Mouse (Mus musculus): ENCODE measurements at regions not wholly inside any gene's neighbourhood (a gene's known extent, or its start where the extent isn't known, plus 50 kb on each side); places are given as distances from the start of the nearest gene placed in this dataset.

DNA sequence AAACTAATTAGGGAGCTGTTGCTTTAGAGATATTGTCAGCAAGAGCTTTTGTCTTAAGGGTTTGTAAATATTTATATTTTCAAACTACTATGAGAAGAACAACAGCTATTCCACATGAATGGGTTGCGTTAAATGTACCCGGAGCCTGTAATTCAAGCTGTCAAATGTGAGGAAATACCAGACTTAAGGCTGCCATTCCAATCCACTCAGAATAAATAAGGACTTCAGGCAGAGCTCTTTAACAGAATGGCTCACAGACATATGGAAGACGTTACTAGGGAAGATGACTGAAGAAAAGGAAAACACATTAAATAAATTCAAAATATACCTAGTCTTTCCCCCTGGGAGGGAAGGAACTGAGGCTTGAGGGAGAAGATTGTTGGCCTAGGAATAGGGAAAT lies 400.7 kb upstream of the Pappa start:
- no peak for DNase-seq (ENCODE audit: extremely low spot score in 1 of 2, low spot score in 2 of 2)
- intact Hi-C loops (cut with DNase I): no loop called here
- no peak overlapping the region for H3K27ac ChIP-seq
- TF ChIP-seq CTCF (IDR thresholded peaks at IDR 0.05): no peak
- no peak overlapping the region for H3K4me3 ChIP-seq

DNA sequence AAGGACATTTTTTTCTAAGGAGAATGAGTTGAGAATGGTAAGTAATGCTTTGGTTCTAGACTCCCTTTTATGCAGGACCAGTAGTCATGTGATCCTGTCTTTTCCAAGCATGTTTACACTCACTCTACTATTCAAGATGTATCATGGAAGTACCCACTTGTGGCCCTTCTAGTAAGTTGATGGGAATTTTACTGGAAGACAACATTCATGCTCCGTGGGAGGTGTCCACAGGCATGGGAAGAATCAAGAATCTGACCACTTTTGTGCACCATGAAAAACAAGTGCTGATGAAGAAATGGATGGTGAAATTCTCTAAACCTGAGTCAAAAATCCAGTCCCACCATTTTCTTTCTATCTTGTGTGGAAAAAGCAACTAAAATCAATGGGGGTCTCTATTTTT lies 399.1 kb upstream of the Pappa start:
- DNase-seq (ENCODE audit: extremely low spot score in 1 of 2, low spot score in 2 of 2): no peak
- no peak overlapping the region for H3K27ac ChIP-seq
- H3K4me3 ChIP-seq: no peak overlapping the region
- intact Hi-C loops (cut with DNase I): no loop called here
- TF ChIP-seq CTCF (IDR thresholded peaks at IDR 0.05): no peak

DNA sequence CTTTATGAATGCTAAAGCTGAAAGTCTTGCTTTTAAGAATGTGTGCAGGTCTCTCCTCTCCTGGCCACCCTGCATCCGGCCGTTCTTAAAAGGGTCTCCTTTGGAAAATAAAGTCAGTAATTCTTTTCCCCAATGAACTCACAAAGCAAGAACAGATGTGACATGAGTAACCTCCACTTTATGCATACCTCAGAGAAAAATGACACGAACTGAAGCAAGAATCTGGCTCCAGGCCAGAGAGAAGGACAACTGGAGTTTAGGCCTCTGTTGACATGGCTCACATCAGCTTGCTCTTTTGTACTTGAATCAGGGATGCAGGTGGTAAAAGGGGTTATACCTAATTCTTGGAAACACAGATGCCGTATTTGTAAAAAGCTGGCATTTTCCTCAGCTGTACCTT lies 368.0 kb upstream of the Pappa start:
- TF ChIP-seq CTCF (IDR thresholded peaks at IDR 0.05): no peak
- no peak for DNase-seq (ENCODE audit: extremely low spot score in 1 of 2, low spot score in 2 of 2)
- Histone ChIP-seq H3K27ac (no peak overlapping the region), H3K4me3 (no peak overlapping the region)
- intact Hi-C loops (cut with DNase I): no loop called here

DNA sequence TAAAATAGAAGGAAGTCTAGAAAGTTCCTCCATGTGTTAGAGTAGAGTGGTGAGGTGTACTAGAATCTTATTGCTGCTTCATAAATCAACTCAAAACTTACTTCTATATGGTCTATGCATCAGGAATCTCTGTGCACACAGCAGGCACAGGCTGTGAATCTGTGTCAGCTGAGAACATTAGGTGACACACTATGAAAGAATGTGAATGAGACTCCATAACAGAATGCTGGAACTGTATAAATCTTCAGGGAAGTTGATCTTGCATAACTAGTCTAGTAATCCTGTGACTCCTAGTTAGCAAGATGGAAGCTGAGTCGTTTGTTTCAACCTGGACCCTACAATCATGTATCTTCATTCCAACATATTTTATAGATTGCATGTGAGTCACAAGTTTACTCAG lies 355.4 kb upstream of the Pappa start:
- TF ChIP-seq CTCF (IDR thresholded peaks at IDR 0.05): no peak
- H3K27ac ChIP-seq: no peak overlapping the region
- intact Hi-C loops (cut with DNase I): no loop called here
- H3K4me3 ChIP-seq: no peak overlapping the region
- DNase-seq (ENCODE audit: extremely low spot score in 1 of 2, low spot score in 2 of 2): no peak

DNA sequence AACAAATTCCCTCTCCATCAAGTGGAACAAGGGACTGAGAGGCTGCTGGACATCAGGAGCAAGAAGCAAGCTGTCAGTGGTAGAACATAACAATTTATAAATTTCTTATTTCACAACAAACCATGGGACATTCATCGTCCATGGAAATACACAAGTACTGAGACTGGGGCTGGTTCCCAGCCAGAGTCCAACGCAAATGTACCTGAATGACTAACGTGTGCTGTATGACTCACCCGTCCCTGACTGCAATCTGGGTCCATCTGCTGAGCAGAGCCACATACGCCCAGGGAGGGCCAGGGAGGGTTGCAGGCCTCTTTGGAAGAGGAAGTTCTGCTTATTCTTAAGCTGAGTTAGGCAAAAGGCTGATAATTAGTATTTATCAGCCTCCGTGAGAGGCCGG lies 320.1 kb upstream of the Pappa start:
- no peak overlapping the region for H3K27ac ChIP-seq

DNA sequence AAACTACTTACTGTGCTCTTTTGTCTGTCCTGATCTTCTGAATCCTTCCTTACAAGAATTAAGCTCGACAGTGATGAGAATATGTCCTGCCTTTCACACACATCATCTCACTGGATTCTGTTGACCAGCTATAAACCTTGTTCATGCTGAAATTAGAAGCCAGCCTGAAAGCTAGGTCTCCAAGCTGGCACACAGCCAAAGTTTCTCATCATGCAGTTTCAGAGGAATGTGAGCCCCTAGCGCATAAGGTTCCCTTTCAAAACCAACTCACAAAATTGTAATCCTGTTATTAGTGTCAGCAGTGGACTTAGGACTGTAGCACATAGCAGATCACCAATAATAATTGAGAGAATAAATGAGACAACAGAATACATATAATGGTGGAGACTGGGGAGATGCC lies 319.0 kb upstream of the Pappa start:
- TF ChIP-seq CTCF (IDR thresholded peaks at IDR 0.05): no peak
- DNase-seq (ENCODE audit: extremely low spot score in 1 of 2, low spot score in 2 of 2): no peak
- intact Hi-C loops (cut with DNase I): no loop called here
- H3K4me3 ChIP-seq: no peak overlapping the region
- no peak overlapping the region for H3K27ac ChIP-seq

More for the DNA sequence above, 320.1 kb upstream of the Pappa start:
- DNase-seq (ENCODE audit: extremely low spot score in 1 of 2, low spot score in 2 of 2): peak in 1 of 2 experiments; percentile 28
- no peak for TF ChIP-seq CTCF (IDR thresholded peaks at IDR 0.05)
- H3K4me3 ChIP-seq: no peak overlapping the region
- intact Hi-C loops (cut with DNase I): no loop called here

DNA sequence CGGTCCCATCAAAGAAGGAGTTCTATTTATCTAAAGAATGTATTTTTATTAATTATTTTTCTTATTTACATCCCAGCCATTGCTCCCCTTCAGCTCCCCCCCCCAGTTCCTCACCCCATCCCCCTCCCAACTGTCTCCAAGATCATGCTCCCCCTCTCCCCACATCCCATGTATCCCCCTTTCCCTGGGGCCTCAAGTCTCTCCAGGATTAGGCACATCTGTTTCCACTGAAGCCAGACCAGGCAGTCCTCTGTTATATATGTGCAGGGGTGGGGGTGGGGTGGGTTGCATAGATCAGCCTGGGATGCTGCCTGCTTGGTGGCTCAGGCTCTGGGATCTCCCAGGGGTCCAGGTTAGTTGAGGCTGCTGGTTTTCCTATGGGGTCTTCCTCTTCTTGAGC lies 316.8 kb upstream of the Pappa start:
- no peak overlapping the region for H3K4me3 ChIP-seq
- no peak for TF ChIP-seq CTCF (IDR thresholded peaks at IDR 0.05)
- intact Hi-C loops (cut with DNase I): no loop called here
- DNase-seq (ENCODE audit: extremely low spot score in 1 of 2, low spot score in 2 of 2): no peak
- no peak overlapping the region for H3K27ac ChIP-seq

DNA sequence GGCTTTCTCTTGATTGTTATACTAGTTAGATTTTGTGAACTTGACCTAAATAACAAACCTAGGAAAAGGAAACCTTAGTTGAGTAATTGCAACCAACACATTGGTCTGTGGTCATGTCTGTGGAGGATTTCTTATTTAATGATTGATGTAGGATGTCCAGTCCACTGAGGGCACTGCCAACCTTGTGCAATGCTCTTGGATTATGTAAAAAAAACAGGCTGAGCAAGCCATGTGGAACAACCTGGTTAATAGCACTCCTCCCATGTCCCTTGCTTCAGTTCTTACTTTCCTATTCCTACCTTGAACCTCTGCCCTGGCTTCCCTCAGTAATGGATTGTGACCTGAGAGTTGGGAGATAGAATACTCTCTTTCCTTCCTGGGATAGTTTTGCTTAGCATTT lies 312.0 kb upstream of the Pappa start:
- DNase-seq (ENCODE audit: extremely low spot score in 1 of 2, low spot score in 2 of 2): no peak
- H3K4me3 ChIP-seq: no peak overlapping the region
- no peak overlapping the region for H3K27ac ChIP-seq
- intact Hi-C loops (cut with DNase I): no loop called here
- no peak for TF ChIP-seq CTCF (IDR thresholded peaks at IDR 0.05)

DNA sequence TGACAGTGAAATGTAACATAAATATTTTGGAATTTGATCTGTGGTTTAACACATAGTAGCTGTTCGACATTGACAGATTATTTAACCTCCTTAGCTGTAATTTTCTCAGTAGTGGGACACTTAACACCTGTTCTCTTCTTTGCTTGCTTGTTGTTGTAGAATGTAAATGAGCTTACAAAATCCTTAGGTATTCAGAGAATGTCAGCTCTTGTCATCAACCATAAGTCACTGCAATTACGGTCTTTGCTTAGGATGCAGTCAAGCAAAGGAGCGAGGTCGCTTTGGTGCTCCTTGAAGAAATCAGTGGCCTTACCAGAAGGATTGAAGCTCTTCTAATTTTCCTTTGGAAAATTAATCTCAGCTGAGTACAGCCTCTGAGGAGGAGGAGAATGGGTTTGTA lies 311.2 kb upstream of the Pappa start:
- H3K4me3 ChIP-seq: no peak overlapping the region
- no peak for TF ChIP-seq CTCF (IDR thresholded peaks at IDR 0.05)
- no peak for DNase-seq (ENCODE audit: extremely low spot score in 1 of 2, low spot score in 2 of 2)

DNA sequence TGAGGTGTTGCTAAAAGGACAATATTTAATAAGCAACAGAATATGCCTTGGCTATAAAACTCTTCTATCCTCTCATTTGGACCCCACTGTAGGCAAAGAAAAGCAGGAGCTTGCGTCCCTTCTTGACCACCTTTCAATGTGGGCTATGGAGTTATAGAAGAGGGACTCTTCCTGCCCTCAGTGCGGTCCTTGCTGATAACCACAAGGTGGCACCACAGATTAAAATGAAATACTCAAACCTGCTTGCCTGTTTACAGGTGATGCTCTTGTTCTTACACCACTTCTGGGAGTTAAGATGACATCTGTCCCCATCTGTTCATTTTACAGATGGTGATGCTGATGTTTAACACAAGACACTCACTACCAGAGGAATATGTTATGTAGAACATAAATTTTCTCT lies 291.1 kb upstream of the Pappa start:
- H3K4me3 ChIP-seq: no peak overlapping the region
- DNase-seq (ENCODE audit: extremely low spot score in 1 of 2, low spot score in 2 of 2): peak in 1 of 2 experiments; percentile 15
- H3K27ac ChIP-seq: no peak overlapping the region
- peak; percentile 70 for TF ChIP-seq CTCF (IDR thresholded peaks at IDR 0.05)
- intact Hi-C loops (cut with DNase I): loop anchor here (2.0 to 5.0 kb wide), 3 partner anchors 301 to 756 kb away; no protein-coding TSS in a partner anchor

More for the DNA sequence above, 311.2 kb upstream of the Pappa start:
- intact Hi-C loops (cut with DNase I): no loop called here
- H3K27ac ChIP-seq: no peak overlapping the region

DNA sequence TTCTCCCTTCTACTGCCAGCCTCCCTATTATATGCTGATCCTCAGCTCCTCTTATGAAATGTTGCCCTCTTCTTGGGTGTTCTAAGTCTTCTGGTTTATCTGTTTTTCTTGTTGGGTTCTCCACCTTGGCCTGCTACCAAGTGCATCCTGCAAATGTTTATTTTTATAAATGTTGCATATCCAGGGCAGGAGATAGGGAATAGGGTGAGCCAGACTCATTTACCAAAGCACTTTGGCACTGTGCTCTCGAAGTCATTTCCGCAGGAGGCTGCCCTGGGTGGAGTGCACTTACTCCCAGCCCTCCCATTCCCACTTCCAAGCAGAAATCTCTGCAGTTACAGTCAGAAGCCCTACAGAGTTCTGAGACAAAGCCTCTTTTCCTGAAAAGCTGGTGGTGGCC lies 249.5 kb upstream of the Pappa start:
- Histone ChIP-seq H3K27ac (no peak overlapping the region), H3K4me3 (no peak overlapping the region)
- intact Hi-C loops (cut with DNase I): no loop called here
- no peak for TF ChIP-seq CTCF (IDR thresholded peaks at IDR 0.05)
- DNase-seq (ENCODE audit: extremely low spot score in 1 of 2, low spot score in 2 of 2): no peak

DNA sequence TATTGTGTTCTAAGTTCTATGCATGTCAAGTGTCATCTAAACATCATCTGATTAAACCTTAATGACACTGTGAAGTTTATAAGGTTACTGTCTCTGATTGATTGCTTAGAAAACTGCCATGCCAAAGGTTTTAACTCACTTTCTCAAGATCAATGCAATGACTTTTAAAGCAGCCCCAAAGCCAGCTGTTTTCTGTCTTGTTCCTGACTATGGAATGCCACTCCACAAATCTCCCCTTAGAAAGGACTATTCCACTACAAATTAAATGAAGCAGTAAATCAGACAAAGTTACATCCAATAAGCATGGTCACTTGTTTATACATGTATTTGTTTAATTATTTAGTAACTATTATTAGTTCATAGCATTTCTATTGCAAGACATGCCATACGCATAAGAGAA lies 247.1 kb upstream of the Pappa start:
- TF ChIP-seq CTCF (IDR thresholded peaks at IDR 0.05): no peak
- no peak overlapping the region for H3K27ac ChIP-seq
- intact Hi-C loops (cut with DNase I): no loop called here
- DNase-seq (ENCODE audit: extremely low spot score in 1 of 2, low spot score in 2 of 2): no peak
- H3K4me3 ChIP-seq: no peak overlapping the region

DNA sequence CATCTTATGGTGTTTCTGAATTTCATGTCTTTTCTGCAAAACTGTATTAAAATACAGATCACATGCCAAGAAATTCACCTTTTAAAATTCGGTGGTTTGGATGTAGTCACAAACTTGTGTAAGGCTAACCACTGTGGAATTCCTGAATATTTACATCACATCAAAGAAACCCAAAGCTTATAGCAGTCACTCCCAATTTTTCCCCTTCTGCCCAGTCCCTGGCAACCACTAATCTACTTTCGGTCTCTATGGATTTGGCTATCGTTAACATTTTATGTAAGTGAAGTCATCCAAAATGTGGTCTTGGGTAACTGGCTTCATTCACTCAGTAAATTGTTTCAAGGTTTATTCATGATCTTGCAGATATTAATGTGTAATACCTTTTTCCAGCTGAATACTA lies 226.0 kb upstream of the Pappa start:
- no peak for DNase-seq (ENCODE audit: extremely low spot score in 1 of 2, low spot score in 2 of 2)
- intact Hi-C loops (cut with DNase I): no loop called here
- H3K4me3 ChIP-seq: no peak overlapping the region
- no peak for TF ChIP-seq CTCF (IDR thresholded peaks at IDR 0.05)
- H3K27ac ChIP-seq: no peak overlapping the region

Data from left cerebral cortex, adult 2 months (tissue).